ENCODE assay signal across 9 mouse cellular contexts in the genomic region with DNA sequence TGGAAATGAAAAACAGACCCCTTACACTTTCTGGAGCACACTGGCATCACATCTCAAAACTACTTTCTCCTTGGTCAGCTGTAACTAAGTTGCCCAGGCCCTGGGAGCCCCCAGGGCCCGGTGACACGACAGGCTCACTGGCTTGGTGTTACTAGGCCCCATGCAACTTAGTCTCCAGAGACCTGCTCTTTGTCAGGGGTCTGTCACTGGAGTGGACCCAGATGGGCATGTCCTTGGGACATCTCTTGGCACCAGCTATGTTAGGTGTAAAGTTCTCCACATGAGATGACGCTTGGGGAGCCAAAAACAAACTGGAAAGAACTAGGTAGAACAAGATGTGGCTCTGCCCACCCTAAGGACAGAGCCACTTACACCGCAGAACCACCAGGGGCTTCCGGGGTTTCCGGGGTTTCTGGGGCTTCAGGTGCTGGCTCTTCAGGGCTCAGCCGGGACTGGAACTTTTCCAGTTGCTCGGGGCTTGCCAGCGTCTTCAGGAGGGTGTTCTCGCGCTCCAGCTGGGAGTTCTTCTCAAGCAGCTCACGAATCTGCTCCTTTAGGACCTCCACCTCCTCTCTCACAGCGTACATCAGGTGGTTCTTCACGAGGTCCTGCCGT. TPM values are rescaled to one million over a fixed set of nuclear protein-coding genes. Genes with fewer than 3 reads are reported as not detected.
DNase-seq lines count a peak whose midpoint lies in the region; ATAC-seq and TF ChIP-seq lines count a peak whose summit lies in the region.
"Had no signal": no experiment of that assay in that cellular context is flagged by ENCODE, and none has a peak within 500 bp of the region (broad histone marks: within the 10 kb centered on the region; RNA-seq: fewer than 3 reads in every experiment).

No protein-coding gene starts in this region.

- WGBS in heart, embryonic 16.5 days, result 62% methylated on average over 13 of the region's 15 CpGs

- intact Hi-C loops in left cerebral cortex, postnatal 14 days (cut with DNase I), result loop anchor here (5.0 kb wide), 1 partner anchor 38 kb away; no protein-coding TSS in a partner anchor

- H3K36me3 ChIP-seq in heart, embryonic 16.5 days (ENCODE audit: control insufficient read depth, insufficient read depth), result no peaks in the 10 kb centered on the region
- H3K36me3 ChIP-seq in splenic B cell, adult 2 months (ENCODE audit: control insufficient read depth, insufficient read depth, low read length, poor library complexity, severe bottlenecking), result peaks cover 8% of the 10 kb centered on the region; the same call in 1 of the 2 replicates

- peak overlapping the region; percentile 67 for H3K4me3 ChIP-seq in layer of hippocampus, adult 2 months
- peak overlapping the region; percentile 68 for H3K4me3 ChIP-seq in heart, embryonic 16.5 days (ENCODE audit: low read length)

- H3K9me3 ChIP-seq in heart, embryonic 16.5 days (replicated peaks; ENCODE audit: control insufficient read depth, low read length), result no peaks in the 10 kb centered on the region

- H3K9ac ChIP-seq in heart, embryonic 16.5 days (ENCODE audit: low read length), result peak overlapping the region; percentile 81

- no peak for ATAC-seq in cerebellum, adult (ENCODE audit: insufficient number of reproducible peaks, low FRiP score, low TSS enrichment)
- no peak for ATAC-seq in heart, embryonic 16.5 days (replicated peaks; ENCODE audit: extremely low read depth, insufficient read depth, low FRiP score)

- no peaks in the 10 kb centered on the region for H3K27me3 ChIP-seq in heart, embryonic 16.5 days (ENCODE audit: control insufficient read depth, insufficient read depth, low read length)
- no peaks in the 10 kb centered on the region for H3K27me3 ChIP-seq in splenic B cell, adult 2 months (ENCODE audit: control insufficient read depth, insufficient read depth, low read length, poor library complexity, severe bottlenecking)

- peaks cover 20% of the 10 kb centered on the region for H3K4me1 ChIP-seq in heart, embryonic 16.5 days (ENCODE audit: control insufficient read depth, insufficient read depth, low read length)

- peak overlapping the region; percentile 72 for H3K4me2 ChIP-seq in heart, embryonic 16.5 days (ENCODE audit: low read depth, low read length)

- peak overlapping the region; percentile 95; the same call in 1 of the 2 replicates for H3K27ac ChIP-seq in layer of hippocampus, adult 2 months
- H3K27ac ChIP-seq in heart, embryonic 16.5 days (ENCODE audit: low read length), result peak overlapping the region; percentile 95; the same call in 1 of the 2 replicates

- peak; percentile 15 to 27 for DNase-seq in cerebellum, adult 18-20 months
- DNase-seq in layer of hippocampus, adult 2 months (ENCODE audit: low spot score in 2 of 2), result no peak
- DNase-seq in layer of hippocampus, postnatal 25 days (ENCODE audit: extremely low spot score in 1 of 2, low spot score in 1 of 2), result no peak
- peak; percentile 66 for DNase-seq in splenic B cell, adult 2 months (ENCODE audit: low read depth, low spot score)
- DNase-seq in frontal cortex, adult 2 months (ENCODE audit: extremely low spot score in 1 of 2, low spot score in 1 of 2), result no peak
- DNase-seq in left cerebral cortex, postnatal 14 days (ENCODE audit: low spot score in 2 of 2), result no peak
- DNase-seq: layer of hippocampus, adult 9-11 months had no signal

- TF ChIP-seq CTCF in layer of hippocampus, adult 2 months (conservative IDR thresholded peaks at IDR 0.05), result peak; percentile 27; the same call in 1 of the 2 replicates

RNA-seq across cellular contexts. Expression of gene Tsc22d3, which starts 59.9 kb away (rescaled TPM):
- total RNA-seq in layer of hippocampus, adult 2 months (2021), result 100 to 1,000 TPM; 101 to 111 TPM
- total RNA-seq in layer of hippocampus, postnatal 25 days (2021), result 100 to 1,000 TPM in 1 of 2 experiments, 10 to 100 TPM in 1; 63.2 to 137 TPM
- polyA plus RNA-seq in heart, embryonic 16.5 days (2015; fragmentation: Nextera tagmentation; extraction: Ambion mirVana), result 204 and 223 TPM in 2 replicates
- polyA plus RNA-seq in frontal cortex, adult 2 months (2012; rRNA removed), result 68.3 and 92.5 TPM in 2 replicates
- total RNA-seq in left cerebral cortex, postnatal 14 days (2021), result 100 to 1,000 TPM in 1 of 2 experiments, 10 to 100 TPM in 1; 85.9 to 126 TPM

Comparison
In these comparisons a context has a peak if more than half of its experiments do, and no peak if none do; other contexts are left out.
1. DNase-seq: peak in cerebellum, adult 18-20 months (2 of 2) and splenic B cell, adult 2 months (single experiment); none in layer of hippocampus, adult 2 months (0 of 2), layer of hippocampus, postnatal 25 days (0 of 2), frontal cortex, adult 2 months (0 of 2) and left cerebral cortex, postnatal 14 days (0 of 2).